12 mouse cellular contexts compared by ENCODE assay signal in the genomic region with DNA sequence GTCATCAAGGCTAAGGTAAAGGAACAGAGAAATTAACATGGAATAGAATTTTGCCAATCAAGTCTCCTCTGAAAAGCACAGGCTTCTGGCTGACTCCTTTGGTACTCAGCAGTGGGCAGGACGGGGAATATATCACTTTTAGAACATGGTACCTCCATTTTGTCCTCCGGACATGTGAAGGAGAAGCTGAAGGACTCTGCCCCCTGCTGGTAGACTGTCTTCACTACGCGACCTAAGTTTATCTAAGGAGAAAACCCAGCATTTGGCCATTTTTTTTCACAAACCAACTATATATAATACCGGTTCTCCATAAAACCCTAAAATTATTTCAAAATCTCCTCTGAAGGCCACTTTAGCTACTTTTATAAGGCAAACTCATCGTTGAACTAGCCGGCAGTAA. TPM values are rescaled to one million over a fixed set of nuclear protein-coding genes. Genes with fewer than 3 reads are reported as not detected.
A peak's percentile ranks its signal among the peaks of the same experiment; 100 is the strongest.
DNase-seq lines count a peak whose midpoint lies in the region; ATAC-seq and TF ChIP-seq lines count a peak whose summit lies in the region.
"Had no signal": no experiment of that assay in that cellular context is flagged by ENCODE, and none has a peak within 500 bp of the region (broad histone marks: within the 10 kb centered on the region; RNA-seq: fewer than 3 reads in every experiment).

No protein-coding gene starts in this region.

- no peak for ATAC-seq in neural tube, embryonic 15.5 days (ENCODE audit: low FRiP score)
- no peak for ATAC-seq in activated CD4-positive, CD25-positive, alpha-beta regulatory T cell, adult 4 months

- no peaks in the 10 kb centered on the region for H3K36me3 ChIP-seq in neural tube, embryonic 15.5 days
- H3K36me3 ChIP-seq in testis, adult 2 months (ENCODE audit: control insufficient read depth, insufficient read depth, low read length), result no peaks in the 10 kb centered on the region
- H3K36me3 ChIP-seq: heart, embryonic 12.5 days had no signal

- peak; percentile 28 for TF ChIP-seq CTCF in gastrocnemius, adult 2 months (IDR thresholded peaks at IDR 0.05)
- TF ChIP-seq CTCF in testis, adult 2 months (IDR thresholded peaks at IDR 0.05; ENCODE audit: control insufficient read depth, insufficient read depth, insufficient replicate concordance, low read depth, low read length), result peak; percentile 20; the same call in 1 of the 2 replicates

- H3K9me3 ChIP-seq in neural tube, embryonic 15.5 days (replicated peaks), result no peaks in the 10 kb centered on the region
- H3K9me3 ChIP-seq: heart, embryonic 12.5 days had no signal

- no peak overlapping the region for H3K4me2 ChIP-seq in neural tube, embryonic 15.5 days
- H3K4me2 ChIP-seq: heart, embryonic 12.5 days had no signal

- no peak for DNase-seq in gastrocnemius, adult 2 months
- DNase-seq in gastrocnemius, postnatal 10 days, result no peak
- DNase-seq in neural tube, embryonic 10.5 days (ENCODE audit: extremely low spot score, low spot score), result peak; percentile 19
- peak; percentile 54 for DNase-seq in embryo, embryonic 11 days
- DNase-seq in spleen, postnatal 10 days (ENCODE audit: low spot score in 2 of 2), result no peak
- DNase-seq: lung, postnatal 36 days had no signal

- H3K27ac ChIP-seq in gastrocnemius, adult 2 months, result no peak overlapping the region
- H3K27ac ChIP-seq in neural tube, embryonic 15.5 days (replicated peaks), result no peak overlapping the region
- H3K27ac ChIP-seq in testis, adult 2 months (ENCODE audit: control insufficient read depth, insufficient read depth, low read depth, low read length), result no peak overlapping the region

- no peak for TF ChIP-seq POLR2A in testis, adult 2 months (IDR thresholded peaks at IDR 0.05; ENCODE audit: control insufficient read depth, low read depth, low read length)

- no peaks in the 10 kb centered on the region for H3K4me1 ChIP-seq in neural tube, embryonic 15.5 days
- no peaks in the 10 kb centered on the region for H3K4me1 ChIP-seq in testis, adult 2 months (ENCODE audit: control insufficient read depth, insufficient read depth, low read length)
- H3K4me1 ChIP-seq: heart, embryonic 12.5 days had no signal

- no peak overlapping the region for H3K9ac ChIP-seq in neural tube, embryonic 15.5 days (replicated peaks)
- H3K9ac ChIP-seq: heart, embryonic 12.5 days had no signal

- H3K4me3 ChIP-seq in gastrocnemius, adult 2 months, result no peak overlapping the region
- no peak overlapping the region for H3K4me3 ChIP-seq in neural tube, embryonic 15.5 days (replicated peaks)
- H3K4me3 ChIP-seq in testis, adult 2 months (ENCODE audit: control insufficient read depth, low read depth, low read length), result no peak overlapping the region
- H3K4me3 ChIP-seq: heart, embryonic 12.5 days had no signal

- no peaks in the 10 kb centered on the region for H3K27me3 ChIP-seq in neural tube, embryonic 15.5 days (replicated peaks)
- H3K27me3 ChIP-seq in testis, adult 2 months (ENCODE audit: control insufficient read depth, insufficient read depth, low read length), result no peaks in the 10 kb centered on the region
- H3K27me3 ChIP-seq: heart, embryonic 12.5 days had no signal

- intact Hi-C loops in gastrocnemius, adult 2 months (cut with DNase I), result no loop called here

- WGBS in neural tube, embryonic 15.5 days, result 73% methylated on average over 7 of the region's 7 CpGs

RNA-seq across cellular contexts. Expression of gene Krtap19-9b, which starts 6.2 kb away (rescaled TPM):
- not detected for total RNA-seq in gastrocnemius, adult 2 months (2021)
- not detected for total RNA-seq in gastrocnemius, postnatal 10 days (2021)
- polyA plus RNA-seq in neural tube, embryonic 15.5 days (2015; fragmentation: Nextera tagmentation; extraction: Ambion mirVana), result not detected in 2 replicates
- not detected in 2 replicates for polyA plus RNA-seq in testis, adult 2 months (2012; rRNA removed)
- not detected for polyA plus RNA-seq in activated CD4-positive, CD25-positive, alpha-beta regulatory T cell, adult 4 months (2017; shearing (Covaris generic))
- total RNA-seq: layer of hippocampus, postnatal 10 days had no signal
- polyA plus RNA-seq: embryonic facial prominence, embryonic 14.5 days; heart, embryonic 12.5 days had no signal

RNA-seq across cellular contexts. Expression of gene Krtap16-3, which starts 24.4 kb away (rescaled TPM):
- total RNA-seq in gastrocnemius, adult 2 months (2021), result not detected
- total RNA-seq in gastrocnemius, postnatal 10 days (2021), result not detected
- polyA plus RNA-seq in neural tube, embryonic 15.5 days (2015; fragmentation: Nextera tagmentation; extraction: Ambion mirVana), result not detected in 2 replicates
- not detected in 2 replicates for polyA plus RNA-seq in testis, adult 2 months (2012; rRNA removed)
- not detected for polyA plus RNA-seq in activated CD4-positive, CD25-positive, alpha-beta regulatory T cell, adult 4 months (2017; shearing (Covaris generic))
- total RNA-seq: layer of hippocampus, postnatal 10 days had no signal
- polyA plus RNA-seq: embryonic facial prominence, embryonic 14.5 days; heart, embryonic 12.5 days had no signal

RNA-seq across cellular contexts. Expression of gene Krtap19-5, which starts 42.0 kb away (rescaled TPM):
- not detected for total RNA-seq in gastrocnemius, adult 2 months (2021)
- total RNA-seq in gastrocnemius, postnatal 10 days (2021), result not detected
- not detected in 2 replicates for polyA plus RNA-seq in neural tube, embryonic 15.5 days (2015; fragmentation: Nextera tagmentation; extraction: Ambion mirVana)
- polyA plus RNA-seq in testis, adult 2 months (2012; rRNA removed), result not detected in 2 replicates
- not detected for polyA plus RNA-seq in activated CD4-positive, CD25-positive, alpha-beta regulatory T cell, adult 4 months (2017; shearing (Covaris generic))
- total RNA-seq: layer of hippocampus, postnatal 10 days had no signal
- polyA plus RNA-seq: embryonic facial prominence, embryonic 14.5 days; heart, embryonic 12.5 days had no signal

RNA-seq across cellular contexts. Expression of gene Krtap19-4, which starts 53.4 kb away (rescaled TPM):
- total RNA-seq in gastrocnemius, adult 2 months (2021), result not detected
- not detected for total RNA-seq in gastrocnemius, postnatal 10 days (2021)
- polyA plus RNA-seq in neural tube, embryonic 15.5 days (2015; fragmentation: Nextera tagmentation; extraction: Ambion mirVana), result not detected in 2 replicates
- not detected in 2 replicates for polyA plus RNA-seq in testis, adult 2 months (2012; rRNA removed)
- not detected for polyA plus RNA-seq in activated CD4-positive, CD25-positive, alpha-beta regulatory T cell, adult 4 months (2017; shearing (Covaris generic))
- total RNA-seq: layer of hippocampus, postnatal 10 days had no signal
- polyA plus RNA-seq: embryonic facial prominence, embryonic 14.5 days; heart, embryonic 12.5 days had no signal

Comparison
In these comparisons a context has a peak if more than half of its experiments do, and no peak if none do; other contexts are left out.
1. DNase-seq: peak in neural tube, embryonic 10.5 days (single experiment) and embryo, embryonic 11 days (single experiment); none in gastrocnemius, adult 2 months (single experiment), gastrocnemius, postnatal 10 days (single experiment) and spleen, postnatal 10 days (0 of 2).